Mouse (Mus musculus): Measurements from ENCODE around the gene Nt5m.

Nt5m gene

DNA sequence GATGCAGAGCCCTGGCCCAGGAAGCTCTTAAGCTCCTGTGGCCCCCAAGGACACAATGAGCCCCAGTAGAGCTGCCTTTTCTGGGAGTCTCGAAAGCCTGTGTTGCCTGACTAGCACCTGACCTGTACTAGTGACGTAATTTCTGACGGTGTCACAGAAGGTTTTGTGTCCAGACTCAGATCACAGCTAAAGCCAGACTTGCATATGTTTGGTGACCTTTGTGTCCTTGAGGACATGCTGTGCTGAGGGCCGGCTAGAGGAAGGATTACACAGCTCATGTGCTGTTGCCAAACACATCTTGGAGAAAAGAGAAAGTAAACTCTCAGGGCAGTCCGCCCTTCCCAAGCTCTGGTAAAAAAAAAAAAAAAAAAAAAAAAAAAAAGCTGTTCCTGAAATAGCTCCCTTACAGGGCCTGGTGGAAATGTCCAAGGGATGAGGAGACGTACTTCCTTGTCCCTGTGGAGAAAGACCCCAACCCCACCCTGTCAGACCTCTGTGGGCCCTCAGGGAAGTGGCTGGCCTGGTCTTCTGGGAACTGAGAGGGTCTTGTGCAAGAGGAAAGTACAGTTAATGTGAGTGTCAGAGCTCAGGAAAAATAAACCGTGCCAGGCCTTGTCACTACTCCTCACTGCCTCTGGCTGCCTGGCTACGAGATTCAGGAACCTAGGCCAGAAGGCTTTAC, 62.9 kb downstream of the Nt5m start:
- no peak for DNase-seq (ENCODE audit: extremely low spot score, low spot score)

DNA sequence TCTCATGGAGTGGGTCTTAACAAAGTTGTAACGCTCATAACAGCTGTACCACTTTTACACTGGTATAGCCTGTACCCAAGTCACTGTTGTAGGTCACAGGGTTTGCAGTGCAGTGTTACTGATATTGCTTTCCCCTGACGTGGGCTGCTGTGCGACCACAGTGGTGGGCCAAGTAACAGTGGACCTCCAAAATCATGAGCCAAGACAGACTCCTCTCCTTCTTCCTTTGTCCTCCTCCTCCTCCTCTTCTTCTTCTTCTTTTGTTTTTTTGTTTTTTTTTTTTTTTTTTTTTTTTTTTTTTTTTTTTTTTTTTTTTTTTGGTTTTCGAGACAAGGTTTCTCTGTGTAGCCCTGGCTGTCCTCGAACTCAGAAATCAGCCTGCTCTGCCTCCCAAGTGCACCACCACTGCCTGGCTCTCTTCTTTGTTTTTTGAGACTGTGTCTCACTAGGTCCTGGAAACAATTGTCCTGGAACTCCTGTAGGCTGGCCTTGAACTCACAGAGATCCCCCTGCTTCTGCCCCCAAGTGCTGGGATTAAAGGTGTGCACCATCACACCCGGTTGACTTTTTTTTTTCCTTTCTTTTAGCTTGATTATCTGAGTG, 67.4 kb downstream of the Nt5m start:
- no peak for DNase-seq (ENCODE audit: extremely low spot score, low spot score)

DNA sequence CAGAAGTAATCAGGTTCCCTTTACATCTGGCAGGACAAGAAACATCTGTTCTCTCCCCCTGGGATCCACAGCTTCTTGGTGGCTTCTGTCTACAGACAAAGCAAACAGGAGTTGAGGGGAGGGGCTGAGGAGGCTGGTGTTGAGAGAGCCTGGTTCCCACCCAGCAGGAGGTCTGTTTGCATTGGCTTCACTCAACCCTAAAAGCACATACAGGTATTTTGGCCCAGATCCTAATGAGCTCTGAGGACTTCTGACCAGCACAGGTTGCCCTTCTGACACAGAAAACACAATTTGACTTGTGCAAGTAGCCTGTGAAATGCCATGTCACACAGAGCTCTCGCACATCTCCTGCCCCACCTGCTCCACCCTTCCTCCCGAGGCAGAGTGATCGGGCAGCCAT, 69.2 kb downstream of the Nt5m start:
- DNase-seq (ENCODE audit: extremely low spot score, low spot score) = no peak

DNA sequence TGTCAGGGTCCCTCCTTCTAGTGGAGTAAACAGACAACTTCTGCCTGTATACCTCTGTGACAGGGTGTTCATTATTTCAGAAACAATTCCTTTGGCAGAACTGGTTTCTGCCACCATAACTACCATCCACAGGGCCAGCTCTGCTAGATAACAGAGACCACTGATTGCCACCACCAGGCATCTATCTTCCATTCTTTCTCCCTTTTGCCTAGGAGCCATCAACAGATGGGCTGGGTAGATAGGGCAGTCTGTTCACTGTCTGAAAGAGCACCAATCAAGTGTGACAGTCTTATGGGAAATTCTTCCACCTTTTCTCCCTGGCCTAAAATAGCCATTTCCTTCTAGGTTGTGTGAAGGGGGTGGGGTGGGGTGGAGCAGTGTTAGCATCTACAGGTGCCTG, 71.3 kb downstream of the Nt5m start:
- no peak for DNase-seq (ENCODE audit: extremely low spot score, low spot score)

DNA sequence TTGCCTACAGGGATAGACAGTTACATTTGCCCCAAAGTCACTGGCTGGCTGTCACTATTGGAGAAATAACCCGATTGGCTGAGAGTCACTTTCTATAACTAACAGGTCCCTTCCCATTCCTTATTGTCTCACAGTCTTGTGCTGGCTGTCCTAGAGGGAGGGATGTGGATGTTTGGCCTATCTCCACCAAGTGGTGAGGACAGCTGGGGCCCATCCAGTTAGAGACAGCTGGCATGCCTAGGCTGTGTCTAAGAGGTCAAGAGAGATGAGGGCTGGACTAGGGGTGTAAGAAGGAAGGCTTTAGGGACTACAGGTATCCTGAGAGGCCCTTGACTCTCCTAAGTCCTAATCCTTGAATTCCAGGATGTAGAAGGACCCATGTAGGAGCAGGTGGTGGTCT, 72.3 kb downstream of the Nt5m start:
- DNase-seq (ENCODE audit: extremely low spot score, low spot score) = no peak

DNA sequence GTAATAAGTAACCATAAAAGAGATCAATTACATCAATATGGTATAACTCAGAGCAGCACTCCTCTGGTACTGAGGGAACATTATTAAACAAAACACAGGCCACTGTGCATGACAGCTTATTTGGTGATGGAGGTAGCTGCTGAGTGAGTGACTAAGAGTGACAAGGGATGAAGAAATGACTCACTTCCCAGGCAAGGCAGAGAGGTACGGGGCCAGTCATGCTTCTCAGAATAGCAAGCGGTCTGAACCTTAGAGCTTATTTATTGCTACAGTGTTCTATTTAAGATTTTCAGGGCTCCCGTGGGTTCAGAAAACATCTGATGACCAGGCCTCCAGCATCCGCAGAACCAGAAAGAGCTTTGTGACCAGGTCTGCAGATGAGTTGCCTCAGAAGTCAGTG, 74.5 kb downstream of the Nt5m start:
- DNase-seq (ENCODE audit: extremely low spot score, low spot score) = no peak

DNA sequence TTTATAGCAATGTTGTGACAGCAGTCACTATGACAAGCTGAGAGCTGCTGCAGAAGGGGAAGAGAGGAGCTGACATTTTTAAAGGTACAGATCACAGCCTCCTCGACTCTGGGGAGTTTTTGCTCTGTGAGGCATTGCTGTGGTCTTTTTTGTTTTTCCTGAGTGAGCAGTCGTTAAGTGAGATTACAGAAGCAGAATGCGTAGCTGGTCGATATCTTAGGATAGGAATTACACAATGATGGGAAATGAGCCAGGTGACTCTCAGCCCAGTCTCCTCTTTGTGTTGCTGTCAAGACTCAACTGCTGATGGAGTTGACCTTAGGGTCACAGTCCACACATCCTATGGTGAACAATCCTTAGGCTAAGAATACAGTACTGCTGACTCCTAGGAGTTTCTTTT, 78.8 kb downstream of the Nt5m start:
- DNase-seq (ENCODE audit: extremely low spot score, low spot score) = no peak

DNA sequence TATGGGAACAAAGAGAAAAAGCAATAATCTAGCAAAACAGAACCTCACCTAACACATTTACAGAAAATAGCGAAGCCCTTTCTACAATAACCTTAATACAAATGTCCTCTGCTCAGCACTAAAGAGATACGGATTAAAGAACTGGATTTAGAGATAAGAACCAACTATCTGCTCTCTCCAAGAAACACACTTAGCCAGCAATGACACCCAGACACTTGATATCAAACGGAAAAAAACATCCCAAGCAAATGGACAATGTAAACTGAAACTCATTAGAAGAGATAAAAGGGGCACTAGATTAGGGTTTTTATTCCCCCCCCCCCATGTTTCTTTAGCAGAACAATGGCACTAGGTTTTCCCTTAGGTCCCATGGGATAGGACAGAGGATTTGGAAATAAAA, 80.2 kb downstream of the Nt5m start:
- no peak for DNase-seq (ENCODE audit: extremely low spot score, low spot score)

DNA sequence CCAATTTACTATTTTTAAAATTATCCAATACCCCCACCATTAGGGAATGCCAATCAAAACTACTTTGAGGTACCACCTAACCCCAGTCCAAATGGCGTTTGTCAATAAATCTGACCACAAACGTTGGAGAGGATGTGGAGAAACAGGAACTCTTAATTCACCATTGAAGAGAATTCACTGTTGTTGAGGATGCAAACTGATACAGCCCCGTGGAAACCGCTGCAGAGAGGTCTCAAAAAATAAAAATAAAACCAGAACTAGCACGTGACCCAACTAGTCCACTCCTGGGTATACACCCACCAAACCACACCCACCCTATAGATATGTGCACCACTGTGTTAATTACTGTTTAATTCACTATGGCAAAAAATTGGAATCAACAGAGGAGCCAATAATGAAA, 81.1 kb downstream of the Nt5m start:
- no peak for DNase-seq (ENCODE audit: extremely low spot score, low spot score)

DNA sequence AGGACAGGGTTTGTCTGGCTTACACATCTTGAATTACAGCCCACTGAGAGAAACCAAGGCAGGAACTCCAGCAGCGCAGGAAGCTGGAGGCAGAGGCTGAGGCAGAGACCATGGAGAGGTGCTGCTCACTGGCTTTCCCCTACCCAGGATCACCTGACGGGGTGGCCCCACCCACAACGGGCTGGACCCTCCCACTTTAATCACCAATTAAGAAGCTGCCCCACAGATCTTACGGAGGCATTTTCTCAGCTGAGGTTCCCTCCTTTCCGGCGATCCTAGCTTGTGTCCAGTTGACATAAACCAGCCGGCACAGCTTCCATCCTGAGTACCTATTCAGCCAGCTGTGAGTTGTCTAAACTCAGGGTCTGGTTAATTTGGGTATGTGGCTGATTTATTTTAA, 82.0 kb downstream of the Nt5m start:
- DNase-seq (ENCODE audit: extremely low spot score, low spot score) = no peak

DNA sequence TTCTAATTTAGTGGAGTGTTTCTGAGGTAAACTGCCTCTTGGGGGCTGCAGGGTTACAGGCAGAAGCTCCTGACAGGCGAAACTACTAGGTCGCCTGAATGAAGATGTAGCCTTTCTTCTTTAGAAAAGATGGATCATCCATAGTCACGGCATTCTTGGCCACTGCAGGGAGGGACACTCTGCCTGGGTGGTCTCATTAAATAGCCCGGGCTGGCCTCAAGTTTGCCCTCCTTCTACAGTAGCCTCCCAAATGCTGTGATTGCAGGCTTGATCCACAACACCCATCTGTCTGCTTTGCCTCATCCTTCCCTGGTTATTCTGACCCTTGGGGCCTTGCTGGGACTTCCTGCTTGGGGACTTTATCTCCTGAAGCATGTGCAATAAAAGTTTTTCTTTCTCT, 90.8 kb downstream of the Nt5m start:
- no peak for DNase-seq (ENCODE audit: extremely low spot score, low spot score)

All from neural tube, embryonic 10.5 days (tissue).